Mouse (Mus musculus) kidney, embryonic 15.5 days (tissue): ENCODE measurements around the gene Polg. TPM values are rescaled to one million over a fixed set of nuclear protein-coding genes. Genes with fewer than 3 reads are reported as not detected.

Experiments
- ATAC-seq: fragments of 200-750 bp; cut with Nextera tagmentation; replicated peaks from 2 replicates; pipeline ENCODE4 v1.8.0; 2017; ENCODE audit warnings: moderate TSS enrichment; ENCODE audit not compliant: low FRiP score
- H3K27ac ChIP-seq: fragments of 300-500 bp; sonication (generic); 2 replicates; pipeline ENCODE4 v1.5.1; 2015; ENCODE audit warnings: mild to moderate bottlenecking, inconsistent platforms
- H3K27me3 ChIP-seq: fragments of 300-500 bp; sonication (generic); 2 replicates; pipeline ENCODE4 v1.6.1; 2015; ENCODE audit warnings: inconsistent platforms
- H3K36me3 ChIP-seq: fragments of 300-500 bp; sonication (generic); 2 replicates; pipeline ENCODE4 v1.6.1; 2015; ENCODE audit warnings: inconsistent platforms
- H3K4me1 ChIP-seq: fragments of 300-500 bp; sonication (generic); 2 replicates; pipeline ENCODE4 v1.6.1; 2015; ENCODE audit warnings: inconsistent platforms
- H3K4me2 ChIP-seq: fragments of 300-500 bp; sonication (generic); 2 replicates; pipeline ENCODE4 v1.6.1; 2015; ENCODE audit warnings: moderate library complexity, mild to moderate bottlenecking, inconsistent platforms
- H3K4me3 ChIP-seq: fragments of 300-500 bp; sonication (generic); replicated peaks from 2 replicates; pipeline ENCODE4 v1.5.1; 2015; ENCODE audit warnings: mild to moderate bottlenecking, inconsistent platforms
- H3K9ac ChIP-seq: fragments of 300-500 bp; sonication (generic); 2 replicates; pipeline ENCODE4 v1.6.1; 2015; ENCODE audit warnings: mild to moderate bottlenecking, inconsistent platforms
- H3K9me3 ChIP-seq: fragments of 300-500 bp; sonication (generic); replicated peaks from 2 replicates; pipeline ENCODE4 v1.6.1; 2016; ENCODE audit warnings: inconsistent platforms
- WGBS: fragments of 180-500 bp; shearing (Covaris S2); methylation state at CpG from one replicate; pipeline ENCODE4 v1.1.7; 2015; ENCODE audit warnings: mixed read lengths; 5-methylcytosine and 5-hydroxymethylcytosine counted together
- polyA plus RNA-seq: library from polyadenylated mRNA; unstranded; fragments of >200 nt; fragmentation: Nextera tagmentation; extraction: Ambion mirVana; gene quantifications from 2 replicates; pipeline ENCODE4 v1.2.1, GENCODE M21; 2015

Polg gene
- polyA plus RNA-seq, 1 experiment from 2014 or later, result 36.7 TPM

- no peak overlapping the region for H3K4me3 ChIP-seq
- no peak overlapping the region for H3K27ac ChIP-seq
- H3K9ac ChIP-seq, result no peak overlapping the region
- H3K27me3 ChIP-seq, result peaks cover 100% of the 10 kb centered on the region
- WGBS, result 2% methylated on average over 3 of the region's 3 CpGs
- no peak for ATAC-seq
- H3K9me3 ChIP-seq, result no peaks in the 10 kb centered on the region
- H3K4me2 ChIP-seq, result no peak overlapping the region
- H3K36me3 ChIP-seq, result no peaks in the 10 kb centered on the region
- H3K4me1 ChIP-seq, result peaks cover 31% of the 10 kb centered on the region
Measured at GRCm38 (mm10) chr7:79500681-79501306, 34.6 kb upstream of the Polg start.

- H3K4me2 ChIP-seq, result peak overlapping the region; percentile 49
- peaks cover 24% of the 10 kb centered on the region for H3K4me1 ChIP-seq
- H3K27ac ChIP-seq, result no peak overlapping the region
- no peaks in the 10 kb centered on the region for H3K36me3 ChIP-seq
- peaks cover 100% of the 10 kb centered on the region for H3K27me3 ChIP-seq
- WGBS, result under 1% methylated on average over 64 of the region's 72 CpGs
- ATAC-seq, result no peak
- H3K9me3 ChIP-seq, result no peaks in the 10 kb centered on the region
- no peak overlapping the region for H3K9ac ChIP-seq
- peak overlapping the region; percentile 26 for H3K4me3 ChIP-seq
Measured at GRCm38 (mm10) chr7:79499596-79500570, 33.7 kb upstream of the Polg start.

GRCm38 (mm10) chr7:79498965-79499595 lies 32.9 kb upstream of the Polg start:
- H3K9me3 ChIP-seq, result no peaks in the 10 kb centered on the region
- H3K4me1 ChIP-seq, result peaks cover 19% of the 10 kb centered on the region
- no peak overlapping the region for H3K4me2 ChIP-seq
- WGBS, result 1% methylated on average over 35 of the region's 35 CpGs
- H3K36me3 ChIP-seq, result no peaks in the 10 kb centered on the region
- peaks cover 100% of the 10 kb centered on the region for H3K27me3 ChIP-seq
- ATAC-seq, result peak; percentile 33; the same call in 1 of the 2 replicates
- no peak overlapping the region for H3K27ac ChIP-seq
- no peak overlapping the region for H3K4me3 ChIP-seq
- H3K9ac ChIP-seq, result no peak overlapping the region

GRCm38 (mm10) chr7:79498356-79498755 lies 32.2 kb upstream of the Polg start:
- H3K9me3 ChIP-seq, result no peaks in the 10 kb centered on the region
- WGBS, result 4% methylated on average over 6 of the region's 6 CpGs
- H3K4me1 ChIP-seq, result peaks cover 19% of the 10 kb centered on the region
- peaks cover 98% of the 10 kb centered on the region for H3K27me3 ChIP-seq
- no peak overlapping the region for H3K27ac ChIP-seq
- no peak for ATAC-seq
- H3K9ac ChIP-seq, result no peak overlapping the region
- no peaks in the 10 kb centered on the region for H3K36me3 ChIP-seq
- H3K4me3 ChIP-seq, result no peak overlapping the region
- H3K4me2 ChIP-seq, result no peak overlapping the region

- Histone ChIP-seq H3K4me3 (no peak overlapping the region), H3K4me1 (peaks cover 19% of the 10 kb centered on the region), H3K27me3 (peaks cover 98% of the 10 kb centered on the region), H3K4me2 (no peak overlapping the region), H3K9ac (no peak overlapping the region), H3K36me3 (no peaks in the 10 kb centered on the region), H3K9me3 (no peaks in the 10 kb centered on the region), H3K27ac (no peak overlapping the region)
- whole genome bisulfite sequencing, result 4% methylated on average over 20 of the region's 20 CpGs
- ATAC-seq, result no peak
Measured at GRCm38 (mm10) chr7:79497701-79498115, 31.5 kb upstream of the Polg start.

- no peak overlapping the region for H3K9ac ChIP-seq
- WGBS, result 6% methylated on average over 9 of the region's 9 CpGs
- H3K4me2 ChIP-seq, result no peak overlapping the region
- H3K27ac ChIP-seq, result no peak overlapping the region
- H3K4me1 ChIP-seq, result peaks cover 19% of the 10 kb centered on the region
- no peaks in the 10 kb centered on the region for H3K36me3 ChIP-seq
- H3K4me3 ChIP-seq, result no peak overlapping the region
- H3K27me3 ChIP-seq, result peaks cover 92% of the 10 kb centered on the region
- no peaks in the 10 kb centered on the region for H3K9me3 ChIP-seq
- ATAC-seq, result no peak
Measured at GRCm38 (mm10) chr7:79496816-79497328, 30.7 kb upstream of the Polg start.

- whole genome bisulfite sequencing, result 2% methylated on average over 38 of the region's 38 CpGs
- Histone ChIP-seq H3K27ac (no peak overlapping the region), H3K9ac (no peak overlapping the region), H3K36me3 (no peaks in the 10 kb centered on the region), H3K4me2 (peak overlapping the region; percentile 59), H3K4me1 (peaks cover 19% of the 10 kb centered on the region), H3K9me3 (no peaks in the 10 kb centered on the region), H3K4me3 (peak overlapping the region; percentile 31), H3K27me3 (peaks cover 87% of the 10 kb centered on the region)
- 0 out of 2 replicates have a peak, but pooled peaks have one; percentile 43 for ATAC-seq
Measured at GRCm38 (mm10) chr7:79495988-79496815, 30.0 kb upstream of the Polg start.

- peaks cover 78% of the 10 kb centered on the region for H3K27me3 ChIP-seq
Measured at GRCm38 (mm10) chr7:79493915-79494314, 27.8 kb upstream of the Polg start.

GRCm38 (mm10) chr7:79486528-79486927 lies 20.4 kb upstream of the Polg start:
- Histone ChIP-seq H3K4me3 (no peak overlapping the region), H3K27ac (no peak overlapping the region), H3K9me3 (no peaks in the 10 kb centered on the region), H3K9ac (no peak overlapping the region), H3K4me1 (no peaks in the 10 kb centered on the region), H3K36me3 (no peaks in the 10 kb centered on the region), H3K27me3 (peaks cover 31% of the 10 kb centered on the region), H3K4me2 (no peak overlapping the region)
- WGBS, result 60% methylated on average over 10 of the region's 10 CpGs
- no peak for ATAC-seq

More at GRCm38 (mm10) chr7:79493915-79494314, 27.8 kb upstream of the Polg start:
- Histone ChIP-seq H3K9me3 (no peaks in the 10 kb centered on the region), H3K4me3 (no peak overlapping the region), H3K36me3 (no peaks in the 10 kb centered on the region), H3K4me1 (peaks cover 8% of the 10 kb centered on the region), H3K4me2 (no peak overlapping the region), H3K27ac (no peak overlapping the region), H3K9ac (no peak overlapping the region)
- no peak for ATAC-seq
- 11% methylated on average over 8 of the region's 8 CpGs for WGBS

GRCm38 (mm10) chr7:79474831-79475399 lies 8.8 kb upstream of the Polg start:
- no peak overlapping the region for H3K4me3 ChIP-seq
- H3K27me3 ChIP-seq, result no peaks in the 10 kb centered on the region
- no peaks in the 10 kb centered on the region for H3K36me3 ChIP-seq
- ATAC-seq, result no peak
- H3K9me3 ChIP-seq, result no peaks in the 10 kb centered on the region
- no peak overlapping the region for H3K9ac ChIP-seq
- no peak overlapping the region for H3K27ac ChIP-seq
- no peak overlapping the region for H3K4me2 ChIP-seq
- no peaks in the 10 kb centered on the region for H3K4me1 ChIP-seq
- 71% methylated on average over 5 of the region's 5 CpGs for WGBS
